Mouse (Mus musculus): ENCODE results near the gene Aste1.

GRCm38 (mm10) chr9:105376411-105376810 is 18.8 kb upstream of the Aste1 start:
- TF ChIP-seq CTCF (conservative IDR thresholded peaks at IDR 0.05; ENCODE audit: insufficient read depth, insufficient read length, low read depth, low read length) (no peak), POLR2A (IDR thresholded peaks at IDR 0.05; ENCODE audit: low read depth, low read length) (no peak)

All from kidney, adult 2 months (tissue).